ENCODE assay signal across 8 mouse cellular contexts in the genomic region with DNA sequence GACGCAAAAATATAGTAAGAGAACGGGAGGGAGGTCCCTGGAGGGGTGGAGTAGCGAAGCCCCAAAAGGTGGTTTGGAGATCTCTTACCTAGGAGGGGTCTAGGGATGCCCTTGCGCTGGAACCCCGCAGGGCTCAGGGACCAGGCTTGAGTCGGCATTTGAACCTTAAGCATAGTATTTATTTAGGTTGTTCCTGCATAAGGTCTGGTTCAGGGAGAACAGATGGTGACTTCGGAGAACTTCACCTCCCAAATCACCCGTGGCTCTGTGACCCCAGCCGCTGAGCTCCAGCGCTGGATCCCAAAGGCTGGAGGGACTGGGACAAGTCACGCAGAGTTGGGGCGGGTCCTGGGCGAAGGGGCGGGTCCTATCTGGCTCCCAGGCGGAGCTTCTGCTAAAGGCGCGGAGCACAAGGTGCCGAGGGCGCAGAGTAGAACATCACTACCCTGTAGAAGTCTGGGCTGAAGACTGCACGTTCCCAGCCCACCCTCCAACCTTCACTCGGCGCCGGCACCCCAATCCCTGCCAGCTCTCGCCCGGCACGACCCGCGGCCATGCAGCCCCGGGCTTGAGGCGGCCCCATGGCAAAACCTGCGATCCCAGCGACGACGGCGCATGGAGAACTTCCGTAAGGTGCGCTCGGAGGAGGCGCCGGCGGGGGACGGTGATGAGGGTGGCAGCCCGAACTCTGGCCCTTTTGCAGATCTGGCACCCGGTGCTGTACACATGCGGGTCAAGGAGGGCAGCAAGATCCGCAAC. TPM values are rescaled to one million over a fixed set of nuclear protein-coding genes. Genes with fewer than 3 reads are reported as not detected.
DNase-seq lines count a peak whose midpoint lies in the region; ATAC-seq and TF ChIP-seq lines count a peak whose summit lies in the region.

Rpp25 (plus strand) TSS at position 405 of the 759 bp plus-strand sequence.

- no peak for TF ChIP-seq EP300 in liver, embryonic 14.5 days (IDR thresholded peaks at IDR 0.05; ENCODE audit: low read depth)

- H3K36me3 ChIP-seq in heart, embryonic 13.5 days: no peaks in the 10 kb centered on the region
- H3K36me3 ChIP-seq in kidney, embryonic 15.5 days: no peaks in the 10 kb centered on the region
- no peaks in the 10 kb centered on the region for H3K36me3 ChIP-seq in liver, embryonic 14.5 days (replicated peaks; ENCODE audit: control insufficient read depth, insufficient read depth, low read depth)

- peak within 1 kb of the TSS; percentile 76 for H3K9ac ChIP-seq in heart, embryonic 13.5 days
- peak within 1 kb of the TSS; percentile 33; the same call in 1 of the 2 replicates for H3K9ac ChIP-seq in kidney, embryonic 15.5 days
- no peak within 1 kb of the TSS for H3K9ac ChIP-seq in liver, embryonic 14.5 days (replicated peaks)

- H3K4me3 ChIP-seq in embryonic fibroblast, embryonic 13.5 days (ENCODE audit: insufficient read depth, low read length): peak within 1 kb of the TSS; percentile 14; the same call in 1 of the 2 replicates
- H3K4me3 ChIP-seq in heart, embryonic 13.5 days: peak within 1 kb of the TSS; percentile 56
- H3K4me3 ChIP-seq in kidney, embryonic 15.5 days (replicated peaks): peak within 1 kb of the TSS; percentile 52
- H3K4me3 ChIP-seq in liver, embryonic 14.5 days (ENCODE audit: insufficient read depth in 1 of 2, low read depth in 2 of 2, low read length in 2 of 2): peak within 1 kb of the TSS in 1 of 2 experiments; percentile 42; a peak in 3 of 4 replicates
- H3K4me3 ChIP-seq in olfactory bulb, adult 2 months (ENCODE audit: insufficient read depth, low read depth, low read length): peak within 1 kb of the TSS; percentile 60

- H3K4me1 ChIP-seq in embryonic fibroblast, embryonic 13.5 days (ENCODE audit: control insufficient read depth, insufficient read depth, low read length): peaks cover 13% of the 10 kb centered on the region
- H3K4me1 ChIP-seq in heart, embryonic 13.5 days: peaks cover 58% of the 10 kb centered on the region
- peaks cover 54% of the 10 kb centered on the region for H3K4me1 ChIP-seq in kidney, embryonic 15.5 days
- H3K4me1 ChIP-seq in liver, embryonic 14.5 days (replicated peaks; ENCODE audit: control insufficient read depth in 2 of 2, insufficient read depth in 2 of 2, low read length in 1 of 2): peaks cover 12 to 15% of the 10 kb centered on the region in 2 experiments
- H3K4me1 ChIP-seq in olfactory bulb, adult 2 months (ENCODE audit: control insufficient read depth, insufficient read depth, low read length): peaks cover 30% of the 10 kb centered on the region

- ATAC-seq in heart, embryonic 13.5 days (ENCODE audit: extremely low read depth, insufficient number of reproducible peaks, low FRiP score, low TSS enrichment): no peak; the same call in 1 of the 2 replicates
- peak; percentile 77 for ATAC-seq in kidney, embryonic 15.5 days (replicated peaks; ENCODE audit: low FRiP score)
- ATAC-seq in liver, embryonic 14.5 days (ENCODE audit: insufficient read depth): no peak

- WGBS in heart, embryonic 13.5 days: under 1% methylated on average over 46 of the region's 46 CpGs
- WGBS in kidney, embryonic 15.5 days: under 1% methylated on average over 46 of the region's 46 CpGs
- WGBS in liver, embryonic 14.5 days (ENCODE audit: insufficient replicate concordance): 1% methylated on average over 46 of the region's 46 CpGs
- 1% methylated on average over 46 of the region's 46 CpGs for WGBS in olfactory bulb, adult 2 months

- H3K27ac ChIP-seq in embryonic fibroblast, embryonic 13.5 days (ENCODE audit: insufficient read depth, low read length): no peak within 1 kb of the TSS
- peak within 1 kb of the TSS; percentile 82 for H3K27ac ChIP-seq in heart, embryonic 13.5 days (replicated peaks)
- peak within 1 kb of the TSS; percentile 45; the same call in 1 of the 2 replicates for H3K27ac ChIP-seq in kidney, embryonic 15.5 days
- H3K27ac ChIP-seq in liver, embryonic 14.5 days: no peak within 1 kb of the TSS
- H3K27ac ChIP-seq in olfactory bulb, adult 2 months (ENCODE audit: insufficient read depth, low read depth, low read length): peak within 1 kb of the TSS; percentile 97

- no peak for TF ChIP-seq POLR2A in embryonic fibroblast, embryonic 13.5 days (IDR thresholded peaks at IDR 0.05; ENCODE audit: low read depth, low read length)
- peak; percentile 54; the same call in 1 of the 2 replicates for TF ChIP-seq POLR2A in olfactory bulb, adult 2 months (IDR thresholded peaks at IDR 0.05; ENCODE audit: insufficient read depth, low read depth, low read length)

- no peak for TF ChIP-seq CTCF in embryonic fibroblast, embryonic 13.5 days (IDR thresholded peaks at IDR 0.05; ENCODE audit: borderline replicate concordance, insufficient read depth, low read length)
- no peak for TF ChIP-seq CTCF in liver, embryonic 14.5 days (IDR thresholded peaks at IDR 0.05; ENCODE audit: low read depth)
- no peak for TF ChIP-seq CTCF in olfactory bulb, adult 2 months (IDR thresholded peaks at IDR 0.05; ENCODE audit: insufficient read depth, low read depth, low read length)

- H3K4me2 ChIP-seq in heart, embryonic 13.5 days: peak within 1 kb of the TSS; percentile 97
- peak within 1 kb of the TSS; percentile 99 for H3K4me2 ChIP-seq in kidney, embryonic 15.5 days
- H3K4me2 ChIP-seq in liver, embryonic 14.5 days (ENCODE audit: low read depth): peak within 1 kb of the TSS; percentile 61

- H3K27me3 ChIP-seq in heart, embryonic 13.5 days (replicated peaks): peaks cover 61% of the 10 kb centered on the region
- H3K27me3 ChIP-seq in kidney, embryonic 15.5 days: peaks cover 83% of the 10 kb centered on the region
- peaks cover 72% of the 10 kb centered on the region for H3K27me3 ChIP-seq in liver, embryonic 14.5 days (ENCODE audit: control insufficient read depth, insufficient read depth, low read length)

- peak; percentile 65 for DNase-seq in ovary, adult 18-20 months (ENCODE audit: low spot score)
- DNase-seq in ovary, postnatal 10 days (ENCODE audit: low spot score): no peak
- no peak for DNase-seq in liver, embryonic 14.5 days (ENCODE audit: low read depth in 3 of 3, low spot score in 3 of 3)
- no peak for DNase-seq in spleen, postnatal 36 days (ENCODE audit: low spot score in 2 of 2)

- no peaks in the 10 kb centered on the region for H3K9me3 ChIP-seq in heart, embryonic 13.5 days
- H3K9me3 ChIP-seq in kidney, embryonic 15.5 days (replicated peaks): no peaks in the 10 kb centered on the region
- H3K9me3 ChIP-seq in liver, embryonic 14.5 days (ENCODE audit: control insufficient read depth, low read length): no peaks in the 10 kb centered on the region

RNA-seq across cellular contexts. Expression of gene Rpp25, which starts in this region (rescaled TPM):
- polyA plus RNA-seq in embryonic fibroblast, embryonic 13.5 days (2011; ENCODE audit: insufficient read length, low read depth, missing spikeins): 0.61 TPM in 1 of 2 replicates, not detected in the other
- polyA plus RNA-seq in heart, embryonic 13.5 days (2015; fragmentation: Nextera tagmentation; extraction: Ambion mirVana): 12.2 and 13.5 TPM in 2 replicates
- polyA plus RNA-seq in kidney, embryonic 15.5 days (2015; fragmentation: Nextera tagmentation; extraction: Ambion mirVana): 5.6 and 6.0 TPM in 2 replicates
- polyA plus RNA-seq in liver, embryonic 14.5 days (2012; rRNA removed): 0.09 and 0.18 TPM in 2 replicates
- polyA plus RNA-seq in liver, embryonic 14.5 days (2014; fragmentation: Nextera tagmentation; extraction: Ambion mirVana): 0.39 and 0.54 TPM in 2 replicates
- not detected in 2 replicates for polyA plus RNA-seq in olfactory bulb, adult 2 months (2012; ENCODE audit: insufficient read depth, insufficient read length, low replicate concordance, missing spikeins)

Comparison
In these comparisons a context has a peak if more than half of its experiments do, and no peak if none do; other contexts are left out.
1. H3K27ac ChIP-seq: peak in heart, embryonic 13.5 days (single experiment), kidney, embryonic 15.5 days (single experiment) and olfactory bulb, adult 2 months (single experiment); none in embryonic fibroblast, embryonic 13.5 days (single experiment) and liver, embryonic 14.5 days (single experiment).
2. Peak in every context shown above with its lines, with median percentiles within 50 percentile points of each other: H3K4me2 ChIP-seq.